Mouse (Mus musculus) retina, embryonic 14.5 days (tissue): Measurements from ENCODE around the gene Tirap.
"Not testable (repeated sequence)": the region's sequence is repeated elsewhere in the genome, so short reads cannot be mapped to it uniquely, and the experiment has no call there.

Source experiments
- DNase-seq: peaks from one replicate; pipeline ENCODE4 v3.0.0-alpha.2; 2015; ENCODE audit warnings: low spot score

Tirap gene

DNA sequence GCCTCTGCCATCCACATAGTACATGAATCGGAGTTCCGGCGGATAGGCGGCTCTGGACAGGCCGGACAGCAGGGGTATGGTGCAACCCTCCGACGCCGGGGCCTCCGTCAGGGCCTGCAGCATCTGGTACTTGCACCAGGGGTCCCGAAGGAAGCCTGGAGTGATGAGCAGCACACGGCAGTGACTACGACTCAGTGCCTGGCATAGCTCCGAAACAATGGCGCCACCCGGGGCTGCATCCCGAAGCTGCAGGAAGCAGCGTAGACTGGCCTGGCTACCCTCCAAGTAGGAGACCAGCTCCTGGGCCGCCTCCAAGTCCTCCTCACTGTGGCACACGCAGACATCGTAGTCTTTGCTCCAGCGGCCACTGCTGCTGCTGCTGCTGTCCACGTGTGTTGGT is 11.4 kb downstream of the Tirap start:
- DNase-seq, result no peak

DNA sequence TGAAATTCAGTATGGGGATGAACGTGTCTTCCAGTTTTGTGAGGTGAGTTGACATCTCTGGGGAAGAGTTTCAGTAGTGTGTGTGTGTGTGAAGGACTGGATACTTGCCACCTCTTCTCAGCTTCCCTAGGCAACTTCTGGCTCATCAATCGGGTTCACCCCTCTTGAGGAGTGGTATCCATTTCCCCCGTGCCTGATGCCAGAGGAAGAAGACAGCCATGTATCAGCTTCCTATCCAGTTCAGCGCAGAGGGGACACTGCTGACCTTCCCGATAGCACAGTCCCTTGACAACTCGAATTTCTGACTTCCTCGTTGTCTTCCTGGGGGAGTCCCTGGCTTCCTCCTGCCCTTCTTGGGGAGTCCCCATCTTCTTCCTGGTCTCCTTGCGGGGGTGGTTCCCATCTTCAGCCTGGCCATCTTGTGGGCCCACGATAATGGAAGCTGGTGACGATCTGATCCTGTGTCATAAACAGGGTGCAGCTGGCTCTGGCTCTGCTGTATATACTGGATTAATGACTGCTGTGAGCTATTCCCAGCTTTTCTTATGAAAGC is 12.7 kb downstream of the Tirap start:
- no peak for DNase-seq

DNA sequence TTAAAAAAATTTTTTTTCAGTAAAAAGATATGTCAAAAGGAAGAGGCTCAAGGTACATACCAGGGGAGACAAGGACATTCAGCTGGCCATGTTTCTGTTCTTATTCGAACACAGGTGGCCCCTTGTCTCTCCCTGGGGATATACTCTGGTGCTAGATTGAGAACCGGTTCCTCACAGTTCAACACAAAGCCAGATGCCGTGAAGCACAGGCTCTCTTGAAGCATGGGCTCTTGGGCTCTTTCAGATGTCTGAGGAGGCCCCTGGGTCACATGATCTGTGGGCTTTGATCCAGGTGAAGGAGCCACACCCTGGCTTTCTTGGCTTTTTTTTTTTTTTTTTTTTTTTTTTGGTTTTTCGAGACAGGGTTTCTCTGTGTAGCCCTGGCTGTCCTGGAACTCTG is 13.7 kb downstream of the Tirap start:
- no peak for DNase-seq

DNA sequence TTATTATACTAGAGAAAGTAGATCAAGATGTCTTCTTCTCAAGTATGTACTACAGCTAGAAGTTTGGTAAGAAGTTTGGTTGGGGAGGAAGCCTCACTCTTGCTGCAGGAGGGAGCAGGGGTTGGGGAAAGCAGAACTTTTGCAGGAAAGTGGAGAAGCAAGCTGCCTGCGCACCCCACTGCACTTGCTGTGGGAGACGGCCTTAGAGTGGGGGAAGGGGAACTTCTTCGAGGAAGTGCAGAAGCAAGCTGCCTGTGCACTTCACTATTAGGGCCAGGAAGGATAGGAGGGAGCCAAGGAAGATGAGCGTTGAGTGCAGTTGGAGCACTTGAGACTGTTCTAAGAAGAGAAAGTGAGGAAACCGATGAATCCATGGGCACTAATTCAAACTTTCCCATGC is 16.7 kb downstream of the Tirap start:
- DNase-seq, result no peak

DNA sequence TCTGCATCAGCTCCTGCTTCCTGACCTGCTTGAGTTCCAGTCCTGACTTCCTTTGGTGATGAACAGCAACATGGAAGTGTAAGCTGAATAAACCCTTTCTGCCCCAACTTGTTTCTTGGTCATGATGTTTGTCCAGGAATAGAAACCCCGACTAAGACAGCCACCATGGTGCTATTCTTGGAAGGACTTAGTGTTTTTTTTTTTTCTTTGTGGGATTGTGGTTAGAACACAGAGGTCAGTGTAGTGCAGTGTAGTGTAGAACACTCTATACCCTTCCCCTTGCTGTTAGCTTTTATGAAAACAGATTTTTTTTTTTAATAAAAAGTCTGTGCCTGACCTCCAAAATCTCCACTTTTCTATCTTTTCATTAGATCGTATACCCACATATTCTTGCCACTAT is 17.3 kb downstream of the Tirap start:
- DNase-seq, result no peak

DNA sequence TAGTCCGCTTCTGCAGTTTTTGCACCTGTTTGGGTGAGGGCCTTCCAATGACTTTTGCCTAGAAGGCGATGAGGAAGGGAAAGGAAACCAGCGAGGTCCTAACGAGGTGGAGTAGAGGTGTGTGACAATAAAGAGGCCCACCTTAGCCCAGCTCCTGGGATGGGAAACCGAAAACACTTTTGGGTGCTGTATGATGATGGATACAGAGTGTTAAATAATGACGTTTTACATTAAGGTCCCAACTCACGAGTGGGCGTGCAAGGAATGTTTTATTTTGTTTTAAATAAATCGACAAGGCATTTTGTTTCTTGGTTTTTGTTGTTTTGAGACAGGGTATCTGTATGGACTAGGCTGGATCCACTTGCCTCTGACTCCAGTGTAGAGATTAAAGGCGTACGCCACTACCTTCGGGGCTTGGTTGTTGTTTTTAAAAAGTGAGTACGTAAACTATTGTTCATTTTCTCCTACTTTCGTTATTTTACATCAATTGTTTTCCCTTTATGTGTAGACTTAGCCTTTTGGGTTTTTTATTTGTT is 23.9 kb downstream of the Tirap start:
- no peak for DNase-seq

DNA sequence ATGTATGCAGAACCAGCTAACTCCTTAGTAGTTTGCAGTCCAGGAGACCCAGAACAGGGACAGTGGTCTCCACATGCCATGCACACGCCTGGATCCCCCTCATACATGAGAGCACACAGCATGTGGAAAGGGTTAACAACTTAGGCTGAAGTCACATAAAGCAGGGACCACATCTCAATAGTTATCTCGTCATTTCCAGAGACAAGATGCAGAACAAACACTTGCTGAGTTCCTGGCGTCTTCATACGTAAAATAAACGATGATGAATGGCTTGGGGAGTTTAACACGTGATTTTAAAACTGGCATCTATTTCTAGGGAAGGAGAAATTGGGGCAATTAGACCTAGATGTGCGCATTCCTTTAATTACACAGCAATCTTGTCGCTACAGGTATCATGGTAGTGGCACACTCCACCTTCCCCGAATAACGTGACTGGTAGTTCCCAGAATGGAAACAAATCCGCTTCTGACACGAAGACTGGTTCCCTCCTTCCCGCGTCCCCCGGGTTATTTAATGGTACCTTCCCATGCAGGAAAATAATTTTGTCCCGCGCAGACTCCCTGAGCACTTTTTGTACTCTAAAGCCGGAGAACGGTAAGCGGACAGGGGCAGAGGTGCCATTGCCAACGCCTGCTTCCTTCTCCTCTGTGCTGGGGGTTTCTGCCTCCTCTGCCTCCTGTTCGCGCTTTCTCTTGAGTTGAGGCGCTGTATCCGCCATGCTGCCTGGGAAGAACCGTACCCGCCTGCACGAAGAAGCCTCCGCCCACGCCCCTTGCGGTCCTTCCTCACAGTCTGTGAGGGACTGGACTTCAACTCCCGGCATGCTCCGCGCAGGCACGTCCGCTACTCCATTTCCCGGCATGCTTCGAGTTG is 24.6 kb downstream of the Tirap start, which contains the start of gene Dcps:
Gene Dcps, minus strand, starts transcription at position 811 of the 873 bp plus-strand sequence.
- DNase-seq, result peak; percentile 85

DNA sequence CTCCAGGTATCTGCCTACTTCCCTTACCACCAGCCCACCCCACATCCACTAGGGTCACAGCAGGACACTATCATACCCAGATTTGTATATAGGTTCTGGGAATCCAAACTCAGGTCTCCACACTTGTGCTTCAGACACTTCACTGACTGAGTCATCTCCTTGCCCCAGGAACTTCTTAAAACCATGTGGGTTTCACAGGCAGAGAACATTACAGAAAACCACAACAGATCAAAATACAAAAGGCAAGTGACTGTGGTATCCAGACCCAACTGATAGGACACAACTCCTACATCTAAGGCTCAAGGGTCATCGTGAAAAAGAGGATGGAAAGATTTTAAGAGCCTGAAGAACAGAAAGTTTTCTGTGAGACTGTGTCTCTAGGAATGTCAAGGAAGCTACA is 26.8 kb downstream of the Tirap start:
- no peak for DNase-seq

DNA sequence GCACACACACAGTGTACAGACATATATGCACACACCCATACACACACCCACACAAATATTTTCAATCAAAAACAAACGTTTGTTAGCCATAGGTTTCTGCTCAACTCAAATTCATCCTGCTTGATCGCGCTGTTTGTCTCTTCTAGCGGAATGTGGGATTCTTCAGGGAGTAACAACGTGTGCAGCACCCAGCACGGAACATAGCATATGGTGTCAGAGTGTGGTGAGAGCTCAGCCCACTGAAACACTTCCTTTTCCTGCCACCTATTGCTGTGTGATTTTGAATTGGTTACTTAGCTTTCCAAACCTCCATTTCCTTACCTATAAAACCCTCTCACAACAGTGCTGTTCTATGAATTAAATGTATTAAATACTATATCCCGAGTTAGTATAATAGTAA is 30.0 kb downstream of the Tirap start:
- DNase-seq, result no peak

DNA sequence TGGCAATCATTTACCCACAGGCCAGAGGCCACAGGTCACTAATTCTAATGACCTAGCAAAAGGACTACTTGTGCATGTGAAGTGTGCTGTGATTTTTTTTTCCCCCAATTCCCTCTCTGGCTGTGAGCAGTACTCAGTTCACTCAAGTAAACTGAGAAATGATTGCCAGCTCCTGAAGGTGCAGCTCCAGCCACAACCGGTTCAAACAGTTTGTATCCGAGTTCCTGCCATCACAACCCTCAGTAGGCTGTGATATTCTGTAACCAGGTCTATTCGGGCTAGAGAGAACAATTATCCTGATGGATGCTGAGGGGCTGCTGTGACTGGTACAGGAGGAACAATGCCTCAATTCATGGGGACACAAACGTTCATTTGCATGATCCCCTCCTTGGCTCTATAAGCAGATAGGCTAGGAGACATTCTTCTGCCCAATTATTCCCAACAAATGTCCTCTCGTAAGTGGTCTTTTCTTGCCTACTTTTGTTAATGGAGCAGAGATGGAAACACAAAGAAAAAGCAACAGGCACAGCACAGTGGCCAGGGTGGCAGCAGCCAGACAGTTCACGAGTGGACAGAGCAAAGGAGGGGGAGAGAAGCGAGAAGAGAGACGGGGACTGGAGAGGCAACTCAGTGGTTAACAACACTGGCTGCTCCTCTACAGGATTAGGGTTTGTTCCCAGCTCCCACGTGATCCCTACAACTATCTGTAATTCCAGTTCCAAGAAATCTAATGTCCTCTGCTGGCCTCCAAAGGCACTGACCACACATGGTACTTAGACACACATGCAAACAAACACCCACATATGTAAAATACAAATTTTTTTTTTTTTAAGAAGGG is 33.1 kb downstream of the Tirap start:
- peak; percentile 68 for DNase-seq

DNA sequence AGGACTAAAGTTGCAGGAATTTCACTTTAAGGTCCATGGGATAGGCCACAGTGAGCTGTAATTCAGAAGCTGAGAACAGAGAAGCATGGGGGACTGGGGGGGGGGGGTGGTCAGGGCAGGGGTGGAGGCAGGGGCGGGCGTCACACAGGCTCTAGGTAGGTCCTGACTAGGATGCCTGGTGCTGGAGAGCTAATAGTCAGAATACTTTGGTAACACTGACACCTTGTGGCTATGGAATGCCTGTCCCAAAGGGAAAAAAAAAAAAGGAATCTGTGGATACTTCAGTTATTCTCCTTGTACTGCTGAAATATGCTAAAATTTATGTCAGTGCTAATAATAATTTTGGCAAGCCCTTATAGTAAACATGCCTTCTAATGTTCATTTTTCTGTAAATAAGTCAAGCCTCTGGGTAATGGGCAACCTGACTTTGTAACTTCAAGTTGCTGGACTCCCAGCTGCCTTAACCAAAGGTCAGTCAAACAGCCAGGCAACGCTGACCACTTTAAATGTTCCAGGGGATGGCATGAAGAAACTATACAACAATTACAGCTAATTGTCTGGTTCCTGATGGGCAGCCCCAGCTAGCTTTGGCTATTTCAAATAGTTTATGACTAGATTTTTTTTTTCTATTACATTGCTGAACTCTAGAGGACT is 33.8 kb downstream of the Tirap start:
- DNase-seq, result peak; percentile 75

DNA sequence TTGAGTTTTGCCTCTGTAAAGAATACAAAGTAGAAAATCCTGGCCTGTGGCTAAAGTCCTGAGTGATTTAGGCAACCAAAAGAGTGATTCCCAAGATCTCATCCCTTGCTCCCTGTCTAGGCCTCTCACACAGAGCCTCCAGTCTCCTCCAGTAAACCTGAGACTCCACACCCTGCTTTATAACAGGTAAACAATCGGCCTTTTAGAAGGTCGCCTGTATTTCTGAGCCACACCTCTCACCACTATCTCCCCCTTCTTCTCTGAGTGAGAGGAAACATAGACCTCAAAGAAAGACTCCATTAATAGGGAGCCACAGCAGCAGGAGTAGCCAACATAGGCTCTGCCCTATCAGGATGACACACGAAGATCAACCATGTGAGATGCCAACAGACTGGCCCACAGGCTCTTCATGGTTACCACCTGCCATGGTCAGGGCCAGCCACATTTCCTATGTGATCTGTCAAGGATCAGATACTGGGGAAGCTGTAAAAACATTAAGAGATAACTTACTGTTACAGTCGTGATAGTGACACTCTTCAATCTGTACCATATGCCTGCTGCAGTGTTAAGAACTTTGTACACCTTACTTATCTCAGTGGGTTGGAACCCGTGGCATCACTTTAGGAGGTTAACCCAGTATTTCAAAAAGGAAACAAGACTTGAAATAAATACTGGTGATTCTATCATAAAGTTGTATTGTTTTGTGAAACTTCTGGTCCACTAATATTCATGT is 35.8 kb downstream of the Tirap start:
- no peak for DNase-seq

DNA sequence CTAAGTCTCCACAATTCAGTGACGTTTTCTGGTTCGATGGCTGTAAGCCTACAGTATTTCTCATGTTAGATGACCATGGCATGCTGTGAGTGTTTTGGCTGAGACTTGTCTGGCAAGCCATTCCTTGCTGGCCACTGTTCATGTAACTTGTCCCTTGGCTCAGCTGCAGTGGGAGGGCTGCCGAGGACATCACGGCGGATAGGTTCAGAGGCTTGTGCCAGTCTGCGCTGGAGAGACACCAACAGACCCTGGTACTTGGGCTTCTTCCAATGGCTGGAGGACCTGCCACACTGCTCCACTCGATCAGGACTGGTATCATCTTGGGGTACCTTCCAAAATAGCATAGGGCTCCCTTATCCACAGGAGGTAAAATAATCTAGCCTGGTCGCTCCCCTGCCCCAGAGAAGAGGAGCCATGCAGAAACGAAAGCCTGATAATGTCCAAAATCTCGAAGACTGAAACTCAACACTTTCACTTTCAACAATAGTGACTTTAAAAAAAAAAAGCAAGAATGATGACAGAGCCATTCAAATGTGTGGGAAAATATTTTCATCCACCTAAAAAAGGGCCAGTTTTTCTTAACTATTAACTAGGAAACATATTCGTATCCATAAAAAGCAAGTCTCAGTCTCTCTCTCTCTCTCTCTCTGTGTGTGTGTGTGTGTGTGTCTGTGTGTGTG is 36.9 kb downstream of the Tirap start:
- DNase-seq, result no peak

DNA sequence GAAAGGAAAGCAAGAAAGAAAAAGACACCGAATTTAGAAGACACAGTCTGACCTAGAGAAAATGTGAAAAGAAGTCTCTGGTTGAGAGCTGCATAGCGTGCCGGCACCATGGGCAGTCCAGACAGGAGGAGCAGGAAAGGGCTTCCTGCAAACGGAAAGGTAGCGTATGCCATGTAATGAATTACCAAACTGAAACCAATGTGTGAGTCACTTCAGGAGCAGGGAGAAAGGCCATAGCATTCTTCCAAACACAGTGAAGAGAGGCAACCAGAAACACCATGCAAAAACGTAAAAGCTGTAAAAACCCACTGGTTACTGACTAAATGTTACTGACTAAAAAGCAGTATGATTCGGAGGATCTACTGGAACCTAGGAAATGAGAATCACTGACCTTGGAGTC is 38.4 kb downstream of the Tirap start:
- no peak for DNase-seq

DNA sequence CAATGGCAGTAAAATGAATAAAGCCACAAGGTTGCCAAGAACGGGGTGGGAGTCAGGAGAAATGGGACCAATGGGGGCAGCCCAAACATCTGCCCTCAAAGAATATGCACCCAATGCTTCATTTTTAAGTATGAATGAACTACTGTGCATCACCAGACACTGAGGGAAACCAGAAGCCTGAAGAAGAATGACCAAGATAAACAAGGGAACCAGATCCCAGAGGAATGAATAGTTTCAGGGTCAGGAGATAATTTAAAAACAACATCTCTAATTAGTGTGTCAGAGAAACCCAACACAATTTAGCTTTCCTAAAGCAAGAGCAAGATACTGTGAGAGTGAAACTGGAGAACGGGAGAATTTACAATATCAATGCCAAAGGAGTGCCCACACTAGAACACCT is 39.4 kb downstream of the Tirap start:
- no peak for DNase-seq

DNA sequence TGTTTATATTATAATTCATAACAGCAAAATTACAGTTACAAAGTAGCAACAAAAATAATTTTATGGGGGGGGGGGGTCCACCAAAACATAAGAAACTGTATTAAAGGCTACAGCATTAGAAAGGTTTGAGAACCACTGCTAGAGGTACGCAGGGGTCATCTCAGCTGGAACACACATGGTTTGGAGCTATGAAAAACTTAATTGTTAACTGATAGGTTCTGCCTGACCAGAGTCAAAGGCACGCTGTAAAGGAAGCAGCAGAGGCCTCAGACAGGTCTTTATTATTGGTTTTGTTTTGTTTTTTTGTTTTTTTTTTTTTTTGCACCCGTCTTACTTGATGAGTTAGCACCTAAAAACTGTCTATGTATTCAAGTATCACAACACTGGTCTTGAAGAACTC is 41.6 kb downstream of the Tirap start:
- DNase-seq, result no peak

DNA sequence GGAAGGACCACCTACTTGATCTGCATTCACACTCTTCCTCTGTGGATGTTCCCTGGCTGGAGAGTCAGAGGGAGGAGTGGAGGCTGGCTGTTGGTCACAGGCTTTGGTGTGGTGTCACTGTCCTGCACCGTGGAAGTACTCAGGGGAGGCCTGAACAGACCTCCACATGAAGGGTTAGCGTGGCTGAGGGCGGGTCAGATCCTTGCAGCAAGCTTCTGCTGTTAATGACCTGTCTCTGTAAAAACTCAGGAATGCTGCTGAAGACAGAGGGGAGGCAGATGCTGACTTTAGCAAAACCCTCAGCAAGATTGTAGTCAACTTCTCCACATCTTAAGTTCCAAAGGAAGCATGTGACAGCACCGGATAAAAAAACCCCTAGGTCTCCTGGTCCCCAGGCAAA is 43.2 kb downstream of the Tirap start:
- DNase-seq, result no peak

DNA sequence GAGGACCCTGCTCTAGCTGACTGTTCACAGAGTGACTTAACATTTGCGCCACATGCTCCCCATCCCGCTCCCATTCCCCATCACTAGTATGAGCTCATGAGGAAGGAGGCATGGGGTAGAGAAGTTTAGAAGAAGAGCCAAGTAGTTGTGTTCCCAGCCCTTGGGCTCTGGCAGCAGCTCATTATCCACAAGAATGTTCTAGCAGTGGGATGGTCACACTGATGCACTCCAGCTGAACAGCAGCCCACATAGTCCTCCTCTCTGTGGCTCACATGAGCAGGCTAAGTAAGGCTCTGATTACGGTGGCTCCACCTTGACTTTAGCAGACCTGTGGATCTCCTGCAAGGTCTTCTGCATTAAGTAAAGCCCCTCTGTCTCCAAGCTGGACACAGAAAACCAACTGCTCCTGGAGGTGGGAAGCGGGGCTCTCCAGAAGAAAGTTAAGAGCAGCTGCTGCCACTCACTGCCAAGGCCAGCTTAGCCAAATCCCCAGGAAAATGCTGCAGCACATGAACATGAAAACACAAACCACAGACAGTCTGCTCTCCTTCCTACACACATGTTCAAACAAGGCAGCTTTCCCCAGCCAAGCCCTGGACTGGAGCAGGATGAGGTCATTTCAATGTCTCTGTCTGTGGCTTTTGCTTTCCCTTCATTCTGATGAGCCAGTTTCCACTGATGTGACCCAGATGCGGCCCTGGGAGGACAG is 43.9 kb downstream of the Tirap start:
- no peak for DNase-seq

DNA sequence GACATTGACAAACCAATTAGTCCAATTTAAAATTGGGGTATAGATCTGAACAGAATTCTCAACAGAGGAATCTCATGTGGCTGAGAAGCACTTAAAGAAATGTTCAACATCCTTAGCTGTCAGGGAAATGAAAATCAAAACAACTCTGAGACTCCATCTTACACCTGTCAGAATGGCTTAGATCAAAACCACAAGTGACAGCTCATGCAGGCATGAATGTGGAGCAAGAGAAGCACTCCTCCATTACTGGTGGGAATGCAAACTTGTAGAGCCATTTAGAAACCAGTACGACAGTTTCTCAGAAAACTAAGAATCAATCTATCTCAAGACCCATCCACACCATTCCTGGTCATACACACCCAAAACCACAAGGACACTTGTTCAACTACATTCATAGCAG is 47.2 kb downstream of the Tirap start:
- no peak for DNase-seq

DNA sequence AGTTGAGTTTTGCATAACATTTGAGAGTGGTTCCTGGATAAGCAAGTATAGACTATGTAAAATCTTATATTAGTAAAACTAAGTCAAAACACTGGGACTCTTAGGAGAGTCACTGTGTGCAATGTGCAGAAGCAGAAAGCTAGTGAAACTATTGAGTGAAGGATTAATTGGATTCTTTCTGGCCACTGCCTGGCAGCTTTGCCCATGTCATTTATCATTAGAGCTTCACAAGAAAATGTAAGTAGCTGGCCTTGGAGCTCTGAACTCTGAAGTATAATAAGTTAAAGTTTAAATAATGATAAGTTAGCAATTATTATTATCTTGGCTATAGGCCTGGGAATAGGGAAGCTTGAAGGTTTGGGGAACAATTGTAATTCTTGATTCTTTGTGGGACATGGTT is 51.3 kb downstream of the Tirap start:
- not testable (repeated sequence) for DNase-seq
